Mouse (Mus musculus) cerebellum, adult 11 months (tissue): ENCODE results near the gene Ppm1a.

ENCODE experiments used
- DNase-seq: peaks from one replicate; pipeline ENCODE4 v3.0.0; 2022

Gene Ppm1a

GRCm38 (mm10) chr12:72828846-72829556, 71.7 kb downstream of the Ppm1a start:
- no peak for DNase-seq

GRCm38 (mm10) chr12:72829777-72830176, 72.5 kb downstream of the Ppm1a start:
- no peak for DNase-seq

GRCm38 (mm10) chr12:72830317-72830716, 73.1 kb downstream of the Ppm1a start:
- DNase-seq = no peak

DNA sequence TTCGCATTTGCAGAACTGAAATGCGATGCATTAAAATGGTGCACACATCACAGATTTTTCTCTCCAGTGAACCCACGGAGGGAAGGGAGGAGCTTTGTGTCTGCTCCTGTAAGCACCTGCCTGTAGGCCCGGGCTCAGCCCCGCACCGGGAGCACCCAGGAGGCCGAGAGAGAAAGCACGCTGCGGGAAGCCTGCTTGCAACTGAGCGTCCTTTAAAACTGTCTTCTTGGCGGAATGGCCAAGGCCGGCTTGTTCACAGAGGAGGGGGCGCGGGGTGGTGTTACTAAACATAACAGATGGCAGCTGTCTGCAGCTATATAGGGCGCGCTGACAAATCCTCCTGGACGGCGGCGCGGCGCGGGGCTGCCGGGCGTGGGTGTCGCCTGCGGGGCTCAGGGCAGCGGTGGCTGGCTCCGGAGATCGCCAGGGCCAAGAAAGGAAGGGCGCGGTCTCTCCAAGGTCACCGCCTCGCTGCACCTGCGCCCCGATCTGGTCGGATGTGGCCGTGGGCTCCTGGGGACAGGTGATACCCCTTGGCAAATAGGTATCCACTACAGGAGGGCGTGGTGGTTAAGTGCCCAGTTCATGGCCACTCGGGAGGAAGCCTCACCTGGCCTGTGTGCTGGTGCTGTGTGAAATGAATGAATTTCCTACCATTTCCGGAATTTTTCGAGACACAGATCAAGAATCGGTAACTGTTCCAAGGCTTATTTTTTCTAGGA, 74.6 kb downstream of the Ppm1a start:
- DNase-seq = peak; percentile 38

- no peak for DNase-seq
Measured at GRCm38 (mm10) chr12:72834773-72835517, 77.7 kb downstream of the Ppm1a start.

- DNase-seq = no peak
Measured at GRCm38 (mm10) chr12:72835518-72836015, 78.3 kb downstream of the Ppm1a start.

DNA sequence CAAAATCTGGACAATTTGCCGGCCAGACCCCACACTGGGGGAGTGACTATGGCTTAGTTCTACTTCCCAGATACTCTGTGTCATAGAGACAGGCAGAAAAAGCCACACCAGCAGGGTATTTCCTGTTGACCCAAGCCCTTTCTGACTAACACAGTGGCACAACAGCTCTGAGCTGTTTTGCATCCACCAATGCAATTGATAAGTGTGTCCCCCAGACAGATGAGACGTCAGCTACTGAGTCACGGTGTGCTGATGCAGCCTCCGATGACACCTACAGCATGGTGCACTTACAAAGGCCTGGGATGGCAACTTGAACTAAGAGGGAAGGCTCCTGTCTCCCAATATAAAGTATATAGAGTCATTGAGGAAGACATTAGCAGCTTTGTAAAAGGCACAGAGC, 80.0 kb downstream of the Ppm1a start:
- DNase-seq = no peak

DNA sequence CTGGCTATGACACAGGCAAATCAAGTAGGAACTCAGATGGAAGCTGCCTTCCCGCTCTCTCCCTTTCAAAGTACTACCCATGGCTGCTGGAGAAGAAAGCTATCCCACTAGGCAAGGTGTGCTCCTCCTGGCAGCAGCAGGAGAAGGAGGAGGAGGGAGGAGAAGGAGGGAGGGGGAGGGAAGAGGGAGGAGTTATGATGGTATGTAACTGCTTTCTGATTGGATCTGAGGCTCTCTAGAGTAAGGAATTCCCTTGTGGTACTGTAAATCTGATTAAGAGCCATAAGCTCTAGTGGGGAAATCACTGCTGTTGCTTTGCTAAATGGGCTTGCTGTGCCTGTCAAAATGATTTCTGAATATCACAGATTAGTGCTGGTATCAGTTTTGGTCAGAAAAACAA, 84.2 kb downstream of the Ppm1a start:
- DNase-seq = no peak

DNA sequence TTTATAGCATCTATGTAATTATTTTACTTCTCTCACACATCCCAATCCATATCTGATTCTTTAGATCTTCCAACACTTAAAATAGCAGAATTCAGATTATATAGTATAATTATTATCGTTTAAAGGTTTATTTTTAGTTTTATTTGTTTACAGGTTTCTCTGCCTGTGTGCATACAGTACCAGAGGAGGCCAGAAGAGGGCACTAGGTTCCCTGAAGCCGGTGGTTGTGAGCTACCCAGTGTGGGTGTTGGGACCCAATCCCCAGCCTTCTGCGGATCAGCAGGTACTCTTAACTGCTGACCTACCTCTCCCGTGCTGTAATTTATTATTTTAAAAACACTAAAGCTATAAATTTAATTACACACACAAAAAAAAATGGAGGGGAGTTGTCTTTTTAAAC, 85.9 kb downstream of the Ppm1a start:
- DNase-seq = no peak

DNA sequence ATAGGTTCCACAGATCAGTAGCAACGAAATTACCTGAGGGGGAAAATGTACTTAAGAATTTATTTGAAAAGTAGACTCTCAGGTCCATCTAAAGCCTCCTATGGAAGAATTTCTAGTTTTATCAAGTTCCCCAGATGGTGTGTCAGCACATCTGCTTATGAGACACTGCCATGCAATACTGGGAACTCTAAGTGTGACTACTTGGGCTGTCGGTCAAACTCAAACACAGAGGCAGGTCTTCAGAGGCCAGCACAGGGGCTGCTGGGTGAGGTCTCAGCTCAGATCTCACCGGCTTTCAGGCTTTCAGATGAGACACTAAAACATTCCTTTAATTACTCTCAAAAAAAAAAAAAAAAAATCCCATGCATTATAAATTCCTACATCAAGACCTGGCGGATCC, 86.3 kb downstream of the Ppm1a start:
- DNase-seq = no peak

DNA sequence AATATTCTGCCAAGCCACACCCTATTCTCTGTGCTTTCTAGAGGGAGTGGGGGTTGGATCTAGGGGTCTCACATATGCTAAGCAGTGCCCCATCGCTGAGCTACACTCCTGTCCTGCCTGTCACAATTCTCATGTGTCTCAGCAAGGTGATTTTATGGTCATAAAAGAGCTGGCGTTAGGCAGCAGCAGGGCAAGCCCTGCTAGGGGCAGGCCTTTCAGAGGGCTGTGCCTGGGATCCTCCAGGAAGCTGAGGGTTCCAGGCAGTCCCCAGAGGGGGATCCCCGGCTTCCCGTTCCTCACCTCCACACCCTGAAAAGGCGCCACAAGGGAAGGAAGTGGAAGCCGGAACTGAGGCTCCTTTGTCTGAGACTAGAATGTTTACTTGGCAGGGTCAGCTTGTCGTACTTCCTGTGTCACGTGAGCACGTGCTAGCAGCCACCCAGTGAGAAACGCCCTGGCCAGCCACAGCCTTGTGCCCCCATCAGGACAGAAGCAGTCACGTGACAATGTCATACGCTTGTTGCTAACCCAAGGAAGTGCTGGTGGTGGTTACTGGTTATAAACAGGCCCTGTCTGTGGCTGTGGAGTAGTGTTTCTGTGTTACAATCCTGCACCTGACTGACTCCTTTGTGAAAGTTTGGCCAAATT, 86.8 kb downstream of the Ppm1a start:
- no peak for DNase-seq

- no peak for DNase-seq
Measured at GRCm38 (mm10) chr12:72845946-72846345, 88.7 kb downstream of the Ppm1a start.

DNA sequence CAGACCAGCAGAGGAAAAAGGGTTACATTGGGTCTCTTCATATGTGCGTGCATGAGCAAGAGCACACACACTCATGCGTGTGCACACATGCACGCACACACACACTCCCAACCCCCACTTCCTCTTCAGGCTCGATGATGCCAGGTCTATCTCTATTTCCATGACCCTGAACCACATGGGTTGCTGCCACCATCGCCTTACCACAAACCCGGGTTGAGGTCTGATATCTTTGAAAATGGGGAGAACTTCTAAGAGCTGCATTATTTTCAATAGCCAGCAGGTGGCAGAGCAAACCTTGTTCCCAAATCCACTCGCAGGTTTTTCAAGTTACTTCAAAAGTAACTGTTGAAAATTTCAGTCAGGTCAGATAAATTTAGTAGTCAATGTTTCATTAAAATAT, 90.5 kb downstream of the Ppm1a start:
- no peak for DNase-seq
